Mouse (Mus musculus): Measurements from ENCODE around the gene Cab39.

Cab39 gene

DNA sequence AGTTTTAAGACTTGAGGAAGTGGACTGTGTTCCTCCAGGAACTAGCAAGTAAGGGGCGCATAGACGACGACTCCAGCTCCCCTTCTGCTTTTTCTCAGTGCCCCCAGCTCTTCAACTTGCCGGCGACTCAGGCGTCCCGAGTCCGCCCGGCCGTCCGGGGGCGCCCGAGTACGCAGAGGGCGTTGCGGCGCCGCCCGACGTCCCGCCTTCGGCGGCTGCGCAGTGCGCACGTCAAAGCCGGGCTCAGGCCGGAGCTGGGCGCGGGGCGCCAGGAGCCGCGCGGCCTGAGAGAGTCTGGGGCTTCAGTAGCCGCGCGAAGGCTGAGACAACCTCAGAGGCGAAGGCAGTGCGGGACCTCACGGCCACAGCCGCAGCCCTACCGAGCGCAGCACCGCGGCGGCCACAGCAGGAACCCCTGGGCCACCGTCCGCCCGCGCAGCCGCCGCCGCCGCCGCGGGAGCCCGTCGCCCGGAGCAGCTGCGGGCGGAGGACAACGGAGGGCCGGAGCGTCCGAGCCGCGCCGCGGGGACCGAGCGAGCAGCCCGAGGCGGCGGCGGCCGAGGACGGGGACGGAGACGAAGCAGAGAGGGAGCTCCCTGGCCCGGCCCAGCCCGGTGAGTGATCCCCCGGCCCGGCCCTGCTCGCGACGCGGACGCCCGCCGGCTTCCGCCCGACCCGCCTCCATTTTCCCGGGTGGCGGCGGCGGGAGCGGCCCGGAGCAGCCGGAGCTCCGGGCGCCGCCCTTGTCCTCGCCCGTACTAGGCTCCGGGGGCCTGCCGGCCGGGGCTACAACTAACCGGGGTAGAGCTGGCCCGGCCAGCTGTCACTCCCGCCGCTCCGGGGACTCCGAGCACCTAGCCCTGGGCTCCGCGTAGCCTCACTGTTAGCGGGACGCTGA, at the start of gene Cab39:
TSS of gene Cab39 (plus strand) at position 234 of the 898 bp plus-strand sequence.
- in situ Hi-C loops (cut with MseI, MboI), result no loop called here

DNA sequence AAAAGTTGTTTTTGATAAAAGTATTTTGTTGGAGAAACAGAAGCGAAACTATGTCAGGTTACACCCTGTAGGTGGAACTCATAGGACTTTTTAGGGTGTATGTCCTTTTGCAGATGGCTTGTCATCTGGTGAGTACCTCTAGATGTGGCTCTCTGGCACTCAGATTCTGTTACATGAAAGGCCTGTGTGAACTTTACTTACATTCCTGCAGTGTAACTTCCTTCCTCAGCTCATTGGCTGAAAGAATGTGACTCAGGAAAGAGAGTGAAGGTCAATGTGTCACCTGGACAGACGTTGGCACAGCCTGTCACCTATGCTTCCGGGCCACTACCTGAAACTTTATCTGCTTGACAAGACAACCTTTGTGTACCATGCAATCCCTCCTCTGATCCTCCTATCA, 48.7 kb upstream of the Cab39 start:
- in situ Hi-C loops (cut with MseI, MboI), result no loop called here

GRCm38 (mm10) chr1:85746511-85746910, 46.7 kb upstream of the Cab39 start:
- in situ Hi-C loops (cut with MseI, MboI), result no loop called here

DNA sequence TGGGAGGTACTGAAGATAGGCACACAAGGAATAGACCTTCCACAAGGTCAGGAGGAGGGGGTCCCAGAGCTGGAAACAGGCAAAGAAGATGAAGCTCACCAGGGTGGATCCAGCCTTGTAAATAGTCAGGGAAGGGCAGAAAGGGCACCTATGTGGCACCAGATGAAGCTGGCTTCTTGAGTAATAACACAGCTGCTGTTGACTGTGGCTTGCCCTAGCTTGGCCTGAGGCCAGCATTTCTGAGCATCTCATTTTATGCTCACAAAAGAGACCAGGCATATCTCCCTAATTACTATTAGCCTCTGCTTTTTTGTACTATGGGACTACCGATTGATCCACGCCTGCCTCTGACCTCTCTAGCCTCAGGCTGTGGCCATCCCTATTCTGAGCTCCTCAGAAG, 43.4 kb upstream of the Cab39 start:
- in situ Hi-C loops (cut with MseI, MboI), result no loop called here

DNA sequence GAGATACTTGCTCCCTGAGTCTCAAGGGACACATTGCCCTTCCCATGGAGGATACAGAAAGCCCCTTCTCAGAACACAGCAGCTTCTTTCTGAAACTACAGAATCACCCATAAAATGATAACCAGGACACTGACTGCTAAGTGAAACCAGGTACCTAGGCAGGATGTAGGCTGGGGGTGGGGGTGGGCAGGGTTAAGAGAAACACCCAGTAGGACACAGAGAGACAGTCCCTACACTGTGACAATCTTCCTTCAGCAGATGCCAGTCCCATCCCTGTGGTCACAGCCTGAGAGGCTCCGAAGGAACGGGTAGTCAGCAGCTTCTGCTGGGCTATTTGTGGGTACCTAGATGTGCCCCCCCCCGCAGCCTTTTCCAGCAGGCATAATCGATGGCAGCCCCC, 42.6 kb upstream of the Cab39 start:
- in situ Hi-C loops (cut with MseI, MboI), result no loop called here

DNA sequence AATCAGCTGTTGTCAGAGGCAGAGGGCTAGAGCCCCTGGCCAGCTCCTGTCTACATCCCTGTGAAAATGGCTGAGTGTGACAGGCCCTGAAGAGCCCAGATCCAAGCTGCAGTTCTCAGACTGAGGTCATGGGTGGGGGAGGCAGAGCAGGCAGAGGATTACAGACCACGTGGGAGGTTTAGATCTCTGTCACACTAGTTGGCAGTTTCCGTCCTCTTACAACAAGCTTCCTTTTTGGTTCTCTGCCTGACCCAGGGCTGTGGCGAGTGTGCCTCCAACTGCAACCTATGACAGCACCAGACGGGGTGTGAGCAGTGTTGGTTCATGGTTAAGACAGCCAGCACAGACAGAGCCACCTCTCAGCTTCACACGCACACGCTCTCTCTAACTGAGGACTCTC, 41.7 kb upstream of the Cab39 start:
- in situ Hi-C loops (cut with MseI, MboI), result no loop called here

DNA sequence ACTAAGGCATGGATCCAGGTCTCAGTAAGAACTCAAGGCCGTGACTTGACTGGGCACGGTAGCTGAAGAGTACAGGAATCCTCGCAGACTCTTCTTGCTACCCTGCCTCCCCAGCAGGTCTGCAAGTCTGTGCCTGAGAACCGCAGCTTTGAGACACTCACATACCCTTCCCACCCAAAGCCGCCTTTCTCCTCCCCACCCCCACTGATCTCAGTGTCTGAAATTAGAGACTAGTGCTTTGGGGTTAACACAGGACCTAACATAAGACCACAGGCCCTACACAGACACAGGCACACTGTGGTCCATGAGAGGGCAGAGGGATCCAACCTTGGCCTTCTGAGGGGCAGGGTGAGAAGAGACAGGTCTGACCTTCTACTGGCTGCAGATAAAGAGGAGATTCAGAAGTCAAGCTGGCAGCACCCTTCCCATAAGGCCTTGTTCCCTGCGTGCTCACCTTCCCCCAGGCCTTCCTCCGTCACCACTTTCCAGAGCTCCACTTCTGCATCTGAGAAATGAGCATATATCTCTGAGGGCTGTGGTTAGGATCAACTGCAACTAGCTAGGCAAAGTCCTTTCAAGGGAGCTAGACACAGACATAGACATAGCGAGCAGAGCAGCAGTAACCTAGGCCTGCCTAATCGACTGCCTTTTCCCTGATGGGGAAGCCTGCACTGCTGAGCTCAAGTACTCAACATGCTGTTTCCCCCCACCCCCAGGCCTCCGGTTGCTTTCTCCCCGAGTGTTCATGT, 41.1 kb upstream of the Cab39 start:
- in situ Hi-C loops (cut with MseI, MboI), result no loop called here

GRCm38 (mm10) chr1:85757531-85758230, 35.6 kb upstream of the Cab39 start:
- in situ Hi-C loops (cut with MseI, MboI), result no loop called here

DNA sequence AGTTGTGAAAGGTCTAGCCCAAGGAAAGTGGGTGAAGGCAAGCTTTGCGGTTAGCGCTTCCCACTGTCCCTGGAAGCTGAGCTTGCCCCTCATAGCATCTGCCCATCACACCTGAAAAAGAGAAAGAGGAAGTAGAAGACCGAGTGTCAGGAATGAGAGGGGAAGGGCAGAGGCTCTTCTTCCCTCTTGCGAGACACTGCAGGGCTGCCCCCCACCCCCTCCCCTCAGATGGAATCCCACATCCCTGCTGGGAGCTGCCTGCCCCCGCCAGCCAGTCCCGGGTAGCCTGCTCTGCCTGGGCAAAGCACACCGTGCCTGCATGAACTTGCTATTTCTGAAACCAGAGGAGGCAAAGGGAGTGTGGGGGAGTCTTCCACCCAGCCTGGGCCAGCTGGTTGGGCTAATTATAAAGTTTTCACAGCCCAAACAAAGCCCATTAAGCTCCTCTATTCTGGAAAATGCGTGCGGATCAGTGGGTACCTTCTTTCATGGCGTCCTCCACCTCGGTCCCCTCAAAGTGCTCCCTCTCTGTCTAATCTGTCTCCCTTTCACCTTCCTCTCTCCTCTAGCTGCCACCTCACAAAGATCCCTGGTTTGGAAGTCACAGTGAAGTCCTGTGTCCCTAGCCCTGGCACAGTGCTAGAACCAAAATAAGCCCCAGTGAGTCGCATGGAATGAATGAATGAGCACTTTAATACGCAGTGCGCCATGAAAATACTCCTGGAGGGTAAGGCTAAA, 34.8 kb upstream of the Cab39 start:
- in situ Hi-C loops (cut with MseI, MboI), result no loop called here

DNA sequence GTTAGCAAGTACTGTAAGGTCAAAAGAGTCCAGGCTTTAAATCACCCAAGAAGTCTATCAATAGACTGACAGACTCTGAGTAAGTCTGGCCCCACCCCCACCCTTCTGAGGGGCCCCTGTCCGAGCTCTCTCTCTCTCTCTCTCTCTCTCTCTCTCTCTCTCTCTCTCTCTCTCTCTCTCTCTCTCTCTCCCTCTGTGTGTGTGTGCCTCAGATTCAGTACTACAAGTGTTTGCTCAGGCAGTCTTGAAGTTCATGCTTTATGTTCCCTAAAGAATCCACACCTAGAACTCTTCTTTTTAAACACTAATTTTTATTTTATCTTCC, 34.3 kb upstream of the Cab39 start:
- in situ Hi-C loops (cut with MseI, MboI), result no loop called here

- in situ Hi-C loops (cut with MseI, MboI), result no loop called here
Measured at GRCm38 (mm10) chr1:85761665-85762064, 31.6 kb upstream of the Cab39 start.

DNA sequence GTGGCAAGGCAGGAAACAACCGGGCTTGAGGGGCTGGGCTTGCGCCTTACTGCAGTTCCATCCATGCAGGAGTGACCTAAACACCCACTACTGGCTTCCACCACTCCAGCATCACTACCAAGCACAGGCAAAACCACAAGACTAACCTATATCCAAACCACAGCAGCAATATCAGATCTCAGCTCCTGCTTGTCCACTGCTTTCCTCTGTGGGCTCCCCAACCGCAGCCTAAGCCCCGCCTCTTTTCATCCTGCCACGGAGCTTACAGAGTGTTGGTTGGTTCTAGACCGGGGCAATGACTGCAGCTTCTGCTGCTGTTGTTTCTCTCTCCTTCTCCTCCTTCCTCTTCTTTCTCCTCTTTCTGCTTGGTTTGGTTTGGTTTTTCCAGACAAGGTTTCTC, 29.9 kb upstream of the Cab39 start:
- in situ Hi-C loops (cut with MseI, MboI), result no loop called here

DNA sequence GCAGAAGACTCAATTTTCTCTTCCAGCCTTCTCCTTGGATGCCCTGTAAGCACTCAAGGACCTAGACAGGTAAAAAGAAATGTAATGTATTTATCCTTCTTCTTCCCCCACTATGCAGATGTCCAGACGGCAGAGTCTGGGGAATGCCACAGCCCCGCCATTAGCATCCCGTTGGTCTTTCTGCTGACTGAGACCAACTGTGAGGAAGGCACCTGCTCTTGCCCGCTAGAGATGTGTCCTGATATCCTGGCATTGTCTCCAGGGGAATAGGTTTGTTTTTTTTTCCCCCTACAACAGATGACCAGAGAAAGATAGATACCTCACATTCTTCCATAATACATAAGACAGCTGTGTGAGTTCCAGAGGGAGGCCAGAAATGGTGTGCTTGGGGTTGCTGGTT, 28.9 kb upstream of the Cab39 start:
- in situ Hi-C loops (cut with MseI, MboI), result no loop called here

- in situ Hi-C loops (cut with MseI, MboI), result no loop called here
Measured at GRCm38 (mm10) chr1:85766120-85766519, 27.1 kb upstream of the Cab39 start.

DNA sequence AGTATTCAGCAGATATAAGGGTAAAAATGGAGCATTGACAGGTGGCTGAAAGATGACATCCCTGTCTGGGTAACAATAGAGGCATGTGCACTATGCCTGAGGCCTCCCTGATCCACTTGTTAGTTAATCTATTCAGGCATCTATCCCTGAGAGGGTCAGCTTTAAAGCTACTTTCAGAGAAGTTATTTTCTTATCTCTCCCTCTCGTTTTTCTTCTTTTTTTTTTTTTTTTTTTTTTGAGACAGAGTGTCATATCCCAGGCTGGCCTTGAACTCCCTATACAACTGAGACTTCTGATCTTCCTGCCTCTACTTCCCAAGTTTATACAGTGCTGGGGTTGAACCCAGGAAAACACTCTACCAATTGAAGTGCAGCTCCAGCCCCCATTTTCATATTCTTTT, 25.5 kb upstream of the Cab39 start:
- in situ Hi-C loops (cut with MseI, MboI), result no loop called here

GRCm38 (mm10) chr1:85771976-85772375, 21.3 kb upstream of the Cab39 start:
- in situ Hi-C loops (cut with MseI, MboI), result no loop called here

- in situ Hi-C loops (cut with MseI, MboI), result no loop called here
Measured at GRCm38 (mm10) chr1:85775136-85775535, 18.1 kb upstream of the Cab39 start.

DNA sequence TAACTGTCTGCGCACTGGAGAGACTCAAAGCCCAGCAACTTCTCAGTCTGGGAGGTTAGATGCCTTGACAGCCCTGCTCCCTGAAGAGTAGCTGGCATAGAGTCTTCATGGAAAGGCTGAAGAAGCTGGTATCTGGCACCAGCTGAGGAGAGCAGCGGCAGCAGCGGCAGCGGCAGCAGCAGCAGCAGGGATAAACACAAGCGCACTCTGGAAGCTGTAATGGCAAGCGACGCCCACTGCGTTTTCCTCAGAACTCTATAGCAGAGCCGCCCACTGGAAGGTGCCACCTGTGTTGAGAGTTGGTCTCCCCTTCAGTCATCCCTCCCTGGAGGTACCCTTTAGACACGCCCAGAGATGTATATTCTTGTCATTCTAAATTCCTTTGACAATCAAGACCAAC, 17.1 kb upstream of the Cab39 start:
- in situ Hi-C loops (cut with MseI, MboI), result no loop called here

DNA sequence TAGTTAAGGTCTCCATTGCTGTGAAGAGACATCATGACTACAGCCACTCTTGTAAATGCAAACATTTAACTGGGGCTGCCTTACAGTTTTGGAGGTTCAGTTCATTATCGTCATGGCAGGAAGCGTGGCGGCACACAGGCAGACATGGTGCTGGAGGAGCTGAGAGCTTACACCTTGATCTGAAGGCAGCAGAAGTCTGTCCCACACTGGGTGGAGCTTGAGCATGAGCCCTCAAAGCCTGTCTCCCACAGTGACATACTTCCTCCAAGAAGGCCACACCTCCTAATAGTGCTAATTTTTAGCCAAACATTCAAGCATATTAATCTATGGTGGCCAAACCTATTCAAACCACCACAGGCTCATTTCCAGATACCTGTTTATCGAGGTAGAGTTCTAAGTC, 14.8 kb upstream of the Cab39 start, which contains the start of gene A630001G21Rik:
TSS of gene A630001G21Rik (minus strand) at position 208 of the 400 bp plus-strand sequence.
- in situ Hi-C loops (cut with MseI, MboI), result no loop called here

DNA sequence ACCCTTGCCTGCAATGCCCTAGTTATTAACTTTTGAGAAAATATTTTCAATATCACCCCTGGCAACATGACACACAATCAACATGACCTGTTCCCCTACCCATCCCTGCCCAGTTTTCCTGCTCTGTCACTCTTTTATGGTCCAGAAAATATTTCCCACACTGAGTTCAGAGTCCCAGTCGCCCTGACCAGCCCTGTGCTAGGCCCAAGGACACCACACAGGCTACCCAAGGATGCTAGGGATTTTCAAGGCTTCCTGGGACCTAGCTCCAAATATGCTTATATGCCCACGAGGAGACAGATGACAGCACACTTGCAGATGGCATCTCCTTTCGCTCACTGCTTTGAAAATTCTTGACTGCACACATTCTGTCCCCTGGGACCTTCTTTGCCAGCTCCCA, 14.2 kb upstream of the Cab39 start:
- in situ Hi-C loops (cut with MseI, MboI), result no loop called here

DNA sequence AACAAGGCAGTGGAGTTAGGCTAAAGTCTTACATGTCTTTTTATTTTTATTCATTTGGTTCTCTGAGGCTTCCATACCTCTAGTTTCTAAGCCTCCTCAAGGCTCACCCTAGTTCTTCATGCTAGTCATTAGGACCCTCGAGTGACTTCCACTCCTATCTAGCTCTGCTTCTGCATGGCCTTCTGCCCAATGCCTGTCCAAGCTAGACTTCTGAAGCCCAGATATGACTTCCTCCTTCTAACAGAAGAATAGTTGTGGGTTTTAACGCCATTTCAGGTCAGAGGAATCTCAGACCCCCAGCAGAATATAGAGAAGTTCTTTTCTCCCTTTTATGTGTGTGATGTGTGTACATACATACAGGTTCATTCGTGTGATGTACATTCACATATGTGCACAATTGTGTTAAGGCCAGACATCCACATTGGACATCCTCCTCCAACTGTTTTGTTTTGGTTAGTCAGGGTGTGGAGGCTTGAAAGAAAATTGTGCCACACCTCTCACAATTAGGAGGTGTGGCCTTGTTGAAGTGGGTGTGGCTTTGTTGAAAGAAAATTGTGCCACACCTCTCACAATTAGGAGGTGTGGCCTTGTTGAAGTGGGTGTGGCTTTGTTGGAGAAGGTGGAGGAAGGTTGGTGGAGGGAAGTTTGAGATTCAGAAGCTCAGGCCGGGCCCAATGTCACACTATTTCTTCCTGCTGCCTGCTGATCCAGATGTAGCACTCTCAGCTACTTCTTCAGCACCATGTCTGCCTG, 13.6 kb upstream of the Cab39 start:
- in situ Hi-C loops (cut with MseI, MboI), result no loop called here
